Mouse (Mus musculus) adrenal gland, adult 8-10 months (tissue): ENCODE data around the gene 9130019O22Rik. TPM values are rescaled to one million over a fixed set of nuclear protein-coding genes. Genes with fewer than 3 reads are reported as not detected.

Source experiments
- DNase-seq: peaks from one replicate; pipeline ENCODE4 v3.0.0; 2022
- total RNA-seq, 4 experiments: library from RNA; stranded (reverse); gene quantifications; 2 replicates each; pipeline ENCODE4 v1.2.4; 2022

9130019O22Rik gene
- total RNA-seq, 4 experiments from 2014 or later = 4.5 to 6.6 (median 5.9) TPM

- no peak for DNase-seq
Measured at GRCm38 (mm10) chr7:127341356-127341755, 45.6 kb downstream of the 9130019O22Rik start.

- no peak for DNase-seq
Measured at GRCm38 (mm10) chr7:127337636-127338035, 49.3 kb downstream of the 9130019O22Rik start.

DNA sequence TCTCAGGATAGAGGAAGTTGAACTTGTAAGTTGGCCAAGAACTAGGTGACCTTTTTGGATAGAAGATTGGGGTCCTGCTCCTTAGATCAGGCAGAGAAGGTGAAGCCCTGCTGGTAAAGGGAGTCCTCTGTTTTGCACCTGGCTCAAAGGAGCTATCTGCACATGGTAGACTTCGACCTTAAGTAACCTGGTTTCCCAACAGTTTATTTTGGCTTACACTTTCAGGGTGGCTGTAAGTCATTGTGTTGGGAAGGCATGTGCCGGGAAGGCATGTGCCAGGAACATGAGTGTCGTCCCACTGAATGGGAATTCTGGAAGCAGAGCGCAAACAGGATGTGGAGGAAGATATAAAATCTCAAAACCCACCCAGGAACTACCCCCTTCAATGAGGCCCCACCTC, 51.4 kb downstream of the 9130019O22Rik start:
- no peak for DNase-seq

DNA sequence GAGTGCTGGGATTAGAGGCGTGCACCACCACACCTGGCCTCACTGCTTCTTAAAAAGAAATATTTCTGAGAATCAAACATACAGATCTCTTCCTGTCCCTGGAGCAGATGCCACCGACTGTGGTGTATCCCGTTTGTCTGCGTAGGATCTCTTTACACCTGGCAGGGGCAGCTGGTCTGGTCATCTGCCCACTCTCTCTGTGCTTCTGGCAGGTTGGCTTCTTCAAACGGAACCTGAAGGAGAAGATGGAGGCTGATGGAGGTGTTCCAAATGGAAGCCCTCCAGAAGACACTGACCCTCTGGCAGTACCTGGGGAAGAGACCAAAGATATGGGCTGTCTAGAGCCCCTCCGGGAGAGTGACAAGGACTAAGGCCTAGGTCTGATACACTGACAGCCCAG, 53.7 kb downstream of the 9130019O22Rik start:
- no peak for DNase-seq

Other genes with a start within 250 kb of the 9130019O22Rik start
- 1 to 10 TPM; 1.2 to 2.0 (median 1.7) TPM for gene Spn, start 249.3 kb downstream of the 9130019O22Rik start, total RNA-seq
- gene Cd2bp2, start 191.1 kb downstream of the 9130019O22Rik start, total RNA-seq = 10 to 100 TPM; 61.9 to 89.2 (median 70.0) TPM
- 10 to 100 TPM; 47.9 to 63.7 (median 57.0) TPM for gene Tbc1d10b, start 178.7 kb downstream of the 9130019O22Rik start, total RNA-seq
- 1 to 10 TPM; 2.8 to 6.2 (median 3.7) TPM for gene Mylpf, start 178.3 kb downstream of the 9130019O22Rik start, total RNA-seq
- gene Zfp553, start 154.1 kb downstream of the 9130019O22Rik start, total RNA-seq = 10 to 100 TPM; 11.6 to 19.5 (median 15.0) TPM
- 10 to 100 TPM in 2 of 4 experiments, 1 to 10 TPM in 2; 9.1 to 11.2 (median 10.3) TPM for gene Sept1, start 154.0 kb downstream of the 9130019O22Rik start, total RNA-seq
- 10 to 100 TPM; 32.9 to 46.1 (median 39.7) TPM for gene Zfp771, start 142.9 kb downstream of the 9130019O22Rik start, total RNA-seq
- gene Dctpp1, start 126.5 kb downstream of the 9130019O22Rik start, total RNA-seq = 10 to 100 TPM; 28.2 to 36.5 (median 31.6) TPM
- gene Sephs2, start 113.1 kb downstream of the 9130019O22Rik start, total RNA-seq = 100 to 1,000 TPM in 1 of 4 experiments, 10 to 100 TPM in 3; 44.5 to 105 (median 76.5) TPM
- 1 to 10 TPM; 1.9 to 3.1 (median 2.7) TPM for gene Itgal, start 90.9 kb downstream of the 9130019O22Rik start, total RNA-seq
- gene Zfp768, start 41.6 kb downstream of the 9130019O22Rik start, total RNA-seq = 10 to 100 TPM; 25.9 to 29.4 (median 28.0) TPM
- 10 to 100 TPM; 11.1 to 14.4 (median 12.5) TPM for gene Zfp747, start 11.1 kb downstream of the 9130019O22Rik start, total RNA-seq
- gene E430018J23Rik, start 6.5 kb upstream of the 9130019O22Rik start, total RNA-seq = 10 to 100 TPM; 10.3 to 12.7 (median 11.4) TPM
- gene Zfp764, start 19.7 kb upstream of the 9130019O22Rik start, total RNA-seq = 10 to 100 TPM in 1 of 4 experiments, 1 to 10 TPM in 3; 6.8 to 10.0 (median 8.3) TPM
- gene Zfp688, start 34.9 kb upstream of the 9130019O22Rik start, total RNA-seq = 10 to 100 TPM; 15.5 to 22.0 (median 19.5) TPM
- gene Zfp689, start 62.0 kb upstream of the 9130019O22Rik start, total RNA-seq = 1 to 10 TPM; 3.8 to 6.7 (median 4.5) TPM
- 10 to 100 TPM; 49.1 to 65.5 (median 58.2) TPM for gene Prr14, start 72.4 kb upstream of the 9130019O22Rik start, total RNA-seq
- gene Fbrs, start 92.0 kb upstream of the 9130019O22Rik start, total RNA-seq = 10 to 100 TPM; 64.6 to 98.2 (median 75.6) TPM
- gene Srcap, start 124.8 kb upstream of the 9130019O22Rik start, total RNA-seq = 100 to 1,000 TPM; 103 to 156 (median 120) TPM
- gene Gm42715, start 132.4 kb upstream of the 9130019O22Rik start, total RNA-seq = 10 to 100 TPM; 21.9 to 28.0 (median 26.2) TPM
- gene Tmem265, start 174.2 kb upstream of the 9130019O22Rik start, total RNA-seq = not detected
- gene Phkg2, start 186.2 kb upstream of the 9130019O22Rik start, total RNA-seq = 10 to 100 TPM; 50.0 to 65.5 (median 55.9) TPM
- 10 to 100 TPM in 2 of 4 experiments, 1 to 10 TPM in 2; 8.8 to 13.0 (median 10.5) TPM for gene Ccdc189, start 201.4 kb upstream of the 9130019O22Rik start, total RNA-seq
- 10 to 100 TPM; 50.1 to 81.9 (median 70.9) TPM for gene Rnf40, start 201.6 kb upstream of the 9130019O22Rik start, total RNA-seq
- gene Zfp629, start 228.6 kb upstream of the 9130019O22Rik start, total RNA-seq = 10 to 100 TPM; 16.5 to 28.8 (median 23.3) TPM